Mouse (Mus musculus) hindbrain, embryonic 11.5 days (tissue): ENCODE measurements around the gene Tor1a. TPM values are rescaled to one million over a fixed set of nuclear protein-coding genes. Genes with fewer than 3 reads are reported as not detected.
A peak's percentile ranks its signal among the peaks of the same experiment; 100 is the strongest.

Experiments used
- ATAC-seq: fragments of 200-750 bp; cut with Nextera tagmentation; 2 replicates; pipeline ENCODE4 v1.8.0; 2017; ENCODE audit warnings: mild to moderate bottlenecking, moderate TSS enrichment, moderate library complexity; ENCODE audit not compliant: low FRiP score
- DNase-seq: peaks from one replicate; pipeline ENCODE4 v3.0.0-alpha.2; 2015; ENCODE audit warnings: low spot score
- H3K27ac ChIP-seq: fragments of 300-500 bp; sonication (generic); 2 replicates; pipeline ENCODE4 v1.5.1; 2014; ENCODE audit warnings: mild to moderate bottlenecking, low read depth, low read length
- H3K27me3 ChIP-seq: fragments of 300-500 bp; sonication (generic); 2 replicates; pipeline ENCODE4 v1.6.1; 2014; ENCODE audit warnings: mild to moderate bottlenecking, low read length, moderate library complexity, mixed read lengths; ENCODE audit not compliant: control insufficient read depth, insufficient read depth
- H3K36me3 ChIP-seq: fragments of 300-500 bp; sonication (generic); 2 replicates; pipeline ENCODE4 v1.6.1; 2014; ENCODE audit warnings: mild to moderate bottlenecking, low read length, moderate library complexity, mixed read lengths; ENCODE audit not compliant: control insufficient read depth, insufficient read depth
- H3K4me1 ChIP-seq: fragments of 300-500 bp; sonication (generic); replicated peaks from 2 replicates; pipeline ENCODE4 v1.6.1; 2014; ENCODE audit warnings: low read length, mixed read lengths; ENCODE audit not compliant: control insufficient read depth, insufficient read depth
- H3K4me2 ChIP-seq: fragments of 300-500 bp; sonication (generic); replicated peaks from 2 replicates; pipeline ENCODE4 v1.6.1; 2014; ENCODE audit warnings: mild to moderate bottlenecking, low read depth, low read length
- H3K4me3 ChIP-seq: fragments of 300-500 bp; sonication (generic); 2 replicates; pipeline ENCODE4 v1.5.1; 2014; ENCODE audit warnings: low read depth, low read length
- H3K9ac ChIP-seq: fragments of 300-500 bp; sonication (generic); 2 replicates; pipeline ENCODE4 v1.6.1; 2014; ENCODE audit warnings: low read depth, low read length
- H3K9me3 ChIP-seq: fragments of 300-500 bp; sonication (generic); 2 replicates; pipeline ENCODE4 v1.6.1; 2016; ENCODE audit warnings: low read length; ENCODE audit not compliant: control insufficient read depth
- WGBS: fragments of 180-500 bp; shearing (Covaris S2); extraction: QIAGEN DNeasy Blood & Tissue Kit; methylation state at CpG from one replicate; pipeline ENCODE4 v1.1.7; 2014; 5-methylcytosine and 5-hydroxymethylcytosine counted together
- polyA plus RNA-seq: library from polyadenylated mRNA; unstranded; fragments of >200 nt; fragmentation: Nextera tagmentation; extraction: Ambion mirVana; gene quantifications from 2 replicates; pipeline ENCODE4 v1.2.1, GENCODE M21; 2014

Gene Tor1a
- 73.7 and 83.5 TPM in 2 replicates for polyA plus RNA-seq

DNA sequence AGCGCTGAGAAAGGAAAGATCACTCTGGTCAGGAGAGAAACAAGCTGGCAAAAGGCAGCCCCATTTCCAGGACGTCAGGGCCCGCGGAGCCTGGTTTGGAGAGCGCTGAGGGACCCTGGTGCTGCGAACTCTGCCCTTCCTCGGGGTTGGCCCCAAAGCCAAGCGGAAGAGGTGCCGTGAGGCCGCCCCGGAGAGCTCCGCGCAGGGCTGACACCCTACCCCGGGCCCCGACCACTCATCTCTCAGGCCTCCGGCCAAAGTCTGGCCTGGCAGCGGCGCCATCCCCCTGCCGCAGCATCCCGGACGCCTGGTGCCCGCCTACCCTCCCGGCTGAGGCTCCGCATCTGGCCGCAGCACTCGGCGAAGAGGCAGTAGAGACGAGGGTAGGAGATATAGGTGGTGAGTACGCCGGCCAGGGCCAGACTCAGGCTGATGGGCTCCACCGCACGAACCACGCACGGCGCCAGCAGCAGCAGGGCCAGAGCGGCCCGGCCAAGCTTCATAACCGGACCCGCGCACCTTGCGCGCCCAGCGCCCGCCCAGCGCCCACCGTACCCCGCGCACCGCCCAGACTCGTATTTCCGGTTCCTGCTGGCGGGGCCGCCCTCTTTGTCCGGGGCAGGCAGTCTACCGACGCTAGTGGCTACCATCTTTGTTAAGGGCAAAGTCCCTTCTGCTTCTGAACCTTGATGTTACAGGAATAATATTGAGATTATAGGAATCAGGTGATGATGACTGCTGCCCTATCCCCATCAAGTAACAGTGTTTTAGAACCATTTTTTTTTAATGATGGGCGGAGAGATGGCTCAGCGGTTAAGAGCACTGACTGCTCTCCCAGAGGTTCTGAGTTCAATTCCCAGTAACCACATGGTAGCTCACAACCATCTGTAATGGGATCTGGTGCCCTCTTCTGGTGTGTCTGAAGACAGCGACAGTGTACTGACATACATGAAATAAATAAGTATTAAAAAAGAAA lies at the start of gene Tor1a:
TSS of gene Tor1a (minus strand) at position 582 of the 976 bp plus-strand sequence.
- peak within 1 kb of the TSS; percentile 47; the same call in 1 of the 2 replicates for H3K27ac ChIP-seq
- WGBS, result 2% methylated on average over 58 of the region's 59 CpGs
- DNase-seq (peak; percentile 91), ATAC-seq (peak; percentile 94)
- peak within 1 kb of the TSS; percentile 89 for H3K4me2 ChIP-seq
- peak within 1 kb of the TSS; percentile 98 for H3K4me3 ChIP-seq
- 0 out of 2 replicates have a peak, but pooled peaks cover 3% of the 10 kb centered on the region for H3K36me3 ChIP-seq
- no peaks in the 10 kb centered on the region for H3K9me3 ChIP-seq
- H3K4me1 ChIP-seq, result peaks cover 9% of the 10 kb centered on the region
- peak within 1 kb of the TSS; percentile 88 for H3K9ac ChIP-seq
- H3K27me3 ChIP-seq, result no peaks in the 10 kb centered on the region

DNA sequence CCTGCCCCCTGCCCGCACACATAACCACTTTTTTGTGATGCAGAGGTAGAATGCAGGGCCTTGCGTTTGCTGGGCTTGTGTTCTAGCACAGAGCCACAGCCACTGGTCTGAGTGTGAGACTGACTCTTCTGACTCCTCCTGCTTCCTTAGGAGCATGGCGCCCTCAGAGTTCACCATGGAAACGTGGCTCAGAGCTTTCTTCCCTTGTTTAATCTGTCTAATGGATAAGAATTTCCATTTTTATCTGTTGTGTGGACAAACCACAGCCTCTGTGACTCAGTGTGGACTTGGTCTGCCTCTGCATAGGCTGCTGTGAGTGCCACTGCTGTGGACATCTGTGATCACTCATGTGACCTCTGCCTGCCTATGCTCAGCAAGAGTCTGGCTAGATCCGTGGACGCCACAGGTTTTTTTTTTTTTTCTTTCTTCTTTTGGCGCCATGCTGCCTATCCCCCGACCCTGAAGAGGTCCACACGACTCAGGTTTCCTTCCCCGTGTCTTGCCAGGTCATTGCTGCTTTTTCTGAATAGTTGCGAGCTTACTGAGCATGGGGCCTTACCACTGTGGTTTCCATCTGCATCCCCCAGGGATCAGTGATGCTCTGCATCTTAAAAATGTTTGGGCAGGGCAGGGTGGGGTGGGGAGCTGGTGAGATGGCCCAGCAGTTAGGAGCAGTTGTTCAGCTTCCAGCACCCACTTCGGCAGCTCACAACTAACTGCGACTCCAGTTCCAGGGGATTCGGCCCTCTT lies 45.8 kb upstream of the Tor1a start:
- H3K4me1 ChIP-seq, result no peaks in the 10 kb centered on the region
- H3K4me2 ChIP-seq, result no peak overlapping the region
- no peaks in the 10 kb centered on the region for H3K27me3 ChIP-seq
- no peak overlapping the region for H3K4me3 ChIP-seq
- H3K27ac ChIP-seq, result no peak overlapping the region
- no peaks in the 10 kb centered on the region for H3K9me3 ChIP-seq
- no peak overlapping the region for H3K9ac ChIP-seq
- WGBS, result 76% methylated on average over 14 of the region's 14 CpGs
- DNase-seq (no peak), ATAC-seq (no peak)
- H3K36me3 ChIP-seq, result 0 out of 2 replicates have a peak, but pooled peaks cover 2% of the 10 kb centered on the region

DNA sequence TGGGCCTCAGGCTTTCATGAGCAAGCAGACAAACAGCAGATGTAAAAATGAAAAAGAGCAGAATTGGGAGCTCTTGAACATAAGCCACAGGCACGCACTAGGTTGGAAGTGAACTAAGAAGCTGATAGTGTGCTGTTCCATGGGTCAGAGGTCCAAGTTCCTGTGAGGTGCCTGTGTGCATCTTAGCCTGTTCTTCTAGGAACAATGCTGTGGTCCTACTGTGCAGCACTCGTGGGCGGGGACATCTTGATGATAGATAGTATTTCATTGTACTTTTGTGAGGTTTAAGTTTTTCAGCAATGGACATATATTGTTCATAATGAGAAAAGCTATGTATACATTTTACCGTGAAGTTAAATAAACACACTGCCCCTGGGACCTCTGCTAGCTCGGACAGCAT lies 39.5 kb upstream of the Tor1a start:
- ATAC-seq (no peak), DNase-seq (no peak)
- no peaks in the 10 kb centered on the region for H3K27me3 ChIP-seq
- no peaks in the 10 kb centered on the region for H3K4me1 ChIP-seq
- H3K4me2 ChIP-seq, result no peak overlapping the region
- H3K4me3 ChIP-seq, result no peak overlapping the region
- no peaks in the 10 kb centered on the region; the same call in 1 of the 2 replicates for H3K36me3 ChIP-seq
- no peak overlapping the region for H3K9ac ChIP-seq
- 89% methylated on average over 5 of the region's 5 CpGs for WGBS
- no peak overlapping the region for H3K27ac ChIP-seq
- no peaks in the 10 kb centered on the region for H3K9me3 ChIP-seq

DNA sequence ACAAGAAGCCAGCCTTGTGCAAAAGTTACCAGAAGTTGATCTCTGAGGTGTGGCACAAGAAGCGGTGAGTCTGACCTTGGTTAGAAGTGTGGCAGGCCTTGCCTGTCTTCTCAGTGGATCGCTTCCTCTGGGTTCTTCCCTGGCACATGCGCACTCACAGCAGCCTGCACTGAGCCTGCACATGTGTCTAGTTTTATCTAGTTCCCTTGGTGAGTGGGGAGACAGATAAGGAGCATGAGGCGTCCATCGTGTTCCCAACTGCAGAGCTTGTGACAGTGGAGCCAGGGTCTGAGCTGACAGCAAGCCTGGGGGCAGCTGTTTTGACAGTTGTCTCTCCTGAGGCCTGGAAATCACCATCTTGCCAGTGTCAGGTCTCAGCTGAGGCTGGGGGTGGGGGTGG lies 38.7 kb upstream of the Tor1a start:
- H3K27ac ChIP-seq, result no peak overlapping the region
- WGBS, result 89% methylated on average over 5 of the region's 5 CpGs
- H3K4me1 ChIP-seq, result no peaks in the 10 kb centered on the region
- no peak overlapping the region for H3K4me3 ChIP-seq
- DNase-seq, result no peak
- H3K27me3 ChIP-seq, result no peaks in the 10 kb centered on the region
- H3K4me2 ChIP-seq, result no peak overlapping the region
- no peaks in the 10 kb centered on the region; the same call in 1 of the 2 replicates for H3K36me3 ChIP-seq
- no peak for ATAC-seq
- H3K9me3 ChIP-seq, result no peaks in the 10 kb centered on the region
- H3K9ac ChIP-seq, result no peak overlapping the region

DNA sequence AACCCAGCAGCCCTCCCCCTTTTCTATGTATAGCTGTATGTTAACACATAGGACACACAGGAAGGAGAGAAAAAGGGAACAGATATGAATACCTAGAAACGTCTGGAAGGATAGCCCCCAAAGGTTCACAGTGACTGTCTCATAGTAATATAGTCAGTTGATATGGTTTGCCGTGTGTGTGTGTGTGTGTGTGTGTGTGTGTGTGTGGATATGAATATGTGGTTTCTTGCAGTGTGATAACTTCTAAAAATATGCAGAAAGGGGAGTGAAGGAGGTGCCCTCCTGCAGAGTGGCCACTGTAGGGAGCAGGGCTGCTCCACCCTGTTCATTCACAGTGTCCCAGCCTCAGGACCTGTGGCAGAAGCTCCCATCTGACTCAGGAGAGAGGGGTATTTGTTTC lies 37.7 kb upstream of the Tor1a start:
- H3K36me3 ChIP-seq, result no peaks in the 10 kb centered on the region; the same call in 1 of the 2 replicates
- ATAC-seq, result no peak

DNA sequence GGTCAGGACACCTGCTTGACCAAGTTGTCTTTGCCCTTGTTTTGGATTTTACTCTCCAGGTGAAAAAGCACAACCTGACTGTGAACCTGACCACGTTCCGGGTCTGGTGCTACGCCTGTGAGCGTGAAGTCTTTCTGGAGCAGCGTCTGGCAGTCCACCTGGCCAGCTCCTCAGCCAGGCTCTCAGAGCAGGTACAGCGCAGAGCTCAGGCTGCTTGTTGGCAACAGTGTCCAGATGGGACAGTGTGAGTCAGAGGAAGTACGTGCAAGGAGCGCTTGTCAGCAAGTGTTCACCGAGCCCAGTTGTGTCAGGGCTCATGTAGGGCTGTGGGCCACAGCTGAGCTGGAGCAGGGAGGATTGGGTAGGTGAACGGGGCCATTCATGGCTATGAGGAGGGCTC lies 35.1 kb upstream of the Tor1a start:
- H3K36me3 ChIP-seq, result no peaks in the 10 kb centered on the region; the same call in 1 of the 2 replicates
- H3K4me3 ChIP-seq, result no peak overlapping the region
- no peak overlapping the region for H3K9ac ChIP-seq
- WGBS, result 91% methylated on average over 10 of the region's 10 CpGs
- H3K4me1 ChIP-seq, result no peaks in the 10 kb centered on the region
- no peaks in the 10 kb centered on the region for H3K27me3 ChIP-seq
- no peaks in the 10 kb centered on the region for H3K9me3 ChIP-seq
- no peak overlapping the region for H3K27ac ChIP-seq
- no peak for ATAC-seq
- DNase-seq, result no peak
- H3K4me2 ChIP-seq, result no peak overlapping the region

More for the DNA sequence above, 37.7 kb upstream of the Tor1a start:
- Histone ChIP-seq H3K4me2 (no peak overlapping the region), H3K9me3 (no peaks in the 10 kb centered on the region), H3K27ac (no peak overlapping the region), H3K9ac (no peak overlapping the region), H3K4me1 (no peaks in the 10 kb centered on the region), H3K27me3 (no peaks in the 10 kb centered on the region), H3K4me3 (no peak overlapping the region)
- DNase-seq, result no peak
- 81% methylated on average over 2 of the region's 2 CpGs for WGBS

DNA sequence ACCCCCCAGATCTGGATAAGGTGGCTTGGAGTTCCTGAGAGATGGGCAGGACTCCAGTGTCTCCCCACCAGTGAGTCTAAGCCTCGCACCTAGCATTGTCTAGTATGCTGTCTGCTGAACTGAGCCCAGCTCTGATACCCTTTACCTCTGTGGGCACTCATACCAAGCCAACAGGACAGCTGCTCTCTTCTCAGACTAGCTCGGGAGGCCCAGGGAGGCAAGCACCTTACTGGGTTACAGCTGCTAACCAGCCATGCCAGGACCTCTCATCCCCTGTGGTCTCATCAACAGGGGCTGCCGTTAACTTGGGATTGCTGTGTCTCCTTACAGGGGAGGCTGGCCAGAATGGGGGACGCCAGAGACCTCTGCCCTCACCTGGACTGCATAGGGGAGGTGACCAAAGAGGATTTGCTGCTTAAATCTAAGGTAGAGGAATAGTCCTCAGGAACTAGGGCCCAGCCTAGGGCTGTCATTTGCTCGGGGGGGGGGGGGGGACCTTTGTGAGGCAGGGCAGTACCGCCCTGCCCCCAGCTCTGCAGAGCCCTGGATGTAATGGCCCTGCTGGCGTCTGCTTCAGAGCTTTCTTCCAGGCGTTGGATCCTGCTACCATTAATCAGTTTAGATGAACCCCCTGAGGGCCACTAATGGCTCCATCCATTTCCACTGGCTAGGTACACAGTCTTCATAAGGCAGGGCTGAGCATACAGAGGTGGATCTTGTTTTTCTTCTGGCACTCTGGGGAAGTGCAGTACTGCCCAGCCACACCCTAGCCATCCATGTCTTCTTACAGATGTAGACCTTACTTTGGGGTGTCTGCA lies 30.9 kb upstream of the Tor1a start:
- H3K4me2 ChIP-seq, result no peak overlapping the region
- ATAC-seq (no peak), DNase-seq (peak; percentile 5)
- H3K27ac ChIP-seq, result 0 out of 2 replicates have a peak overlapping the region, but pooled peaks have one; percentile 42
- no peak overlapping the region for H3K4me3 ChIP-seq
- no peaks in the 10 kb centered on the region for H3K9me3 ChIP-seq
- 73% methylated on average over 7 of the region's 8 CpGs for WGBS
- H3K27me3 ChIP-seq, result no peaks in the 10 kb centered on the region; the same call in 1 of the 2 replicates
- H3K4me1 ChIP-seq, result no peaks in the 10 kb centered on the region
- H3K9ac ChIP-seq, result no peak overlapping the region
- no peaks in the 10 kb centered on the region for H3K36me3 ChIP-seq

DNA sequence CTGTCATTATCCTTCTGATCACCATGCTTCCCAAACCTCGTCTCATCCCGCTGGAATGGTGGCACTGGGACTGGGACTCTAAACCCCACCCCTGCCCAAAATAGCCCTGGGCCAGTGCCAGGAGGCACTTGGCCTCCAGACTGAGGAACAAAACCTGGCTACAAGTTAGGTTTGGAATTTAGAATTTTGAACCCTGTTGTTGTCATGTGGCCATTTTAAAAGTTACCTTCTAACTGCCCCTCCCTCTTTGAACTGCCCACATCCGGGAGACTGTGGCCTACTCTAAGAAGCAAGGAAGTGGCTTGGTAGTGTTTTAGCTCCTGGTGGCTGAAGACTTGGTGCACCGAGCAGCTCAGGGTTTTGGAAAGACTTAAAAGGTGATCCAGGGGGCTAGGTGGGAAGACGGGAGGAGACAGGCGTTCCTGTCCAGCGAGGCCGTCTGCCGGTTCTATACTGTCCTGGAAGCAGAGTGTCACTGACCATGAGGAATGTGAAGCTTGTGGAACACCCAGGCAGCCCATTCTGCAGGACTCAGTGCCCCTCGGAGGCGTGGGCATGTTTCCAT lies 27.8 kb upstream of the Tor1a start:
- DNase-seq (no peak), ATAC-seq (no peak)
- Histone ChIP-seq H3K36me3 (no peaks in the 10 kb centered on the region), H3K27ac (no peak overlapping the region), H3K27me3 (no peaks in the 10 kb centered on the region; the same call in 1 of the 2 replicates), H3K4me3 (no peak overlapping the region), H3K4me1 (no peaks in the 10 kb centered on the region), H3K4me2 (no peak overlapping the region), H3K9ac (no peak overlapping the region), H3K9me3 (no peaks in the 10 kb centered on the region)
- 81% methylated on average over 11 of the region's 11 CpGs for WGBS
